Mouse (Mus musculus): ENCODE measurements around the gene Nup85.
"Not testable (repeated sequence)": the region's sequence is repeated elsewhere in the genome, so short reads cannot be mapped to it uniquely, and the experiment has no call there.

The Nup85 gene

DNA sequence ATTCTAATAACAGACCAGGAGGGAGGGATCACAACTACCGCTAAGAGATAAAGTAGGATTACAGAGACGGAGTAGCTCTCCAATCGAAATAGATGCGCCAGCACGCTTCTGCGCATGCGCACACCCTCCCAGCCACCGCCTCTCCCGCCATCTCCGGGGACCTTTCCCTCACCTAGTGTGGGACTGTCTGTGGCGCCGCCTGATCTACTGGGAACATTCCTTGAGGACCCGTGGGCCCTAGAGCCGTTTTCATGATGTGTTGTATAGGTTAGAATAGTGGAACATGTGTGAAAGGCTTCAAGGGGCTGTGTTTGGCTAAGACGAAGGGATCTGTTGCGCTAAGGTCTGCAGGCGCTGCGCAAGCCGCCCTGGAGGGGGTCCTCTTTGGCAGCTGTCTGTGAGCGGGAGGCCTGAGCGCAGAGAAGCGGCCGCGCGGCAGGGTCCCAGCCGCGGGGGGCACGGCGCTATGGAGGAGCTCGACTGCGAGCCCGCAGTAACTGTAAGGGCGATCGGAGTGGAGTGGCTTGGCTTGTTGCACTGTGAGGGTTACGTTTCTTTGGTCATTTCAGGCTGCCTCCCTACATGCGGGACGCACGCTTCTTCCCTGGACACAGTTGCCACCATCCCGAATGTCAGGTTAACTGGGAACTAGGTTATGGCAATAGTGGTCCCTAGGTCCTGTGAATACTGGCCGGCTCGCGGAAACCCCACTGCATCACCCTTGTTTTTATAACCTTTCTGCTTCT lies at the start of gene Nup85:
Gene Nup85, plus strand, starts transcription at position 371 of the 746 bp plus-strand sequence.
- DNase-seq (ENCODE audit: low spot score in 2 of 2) = peak; percentile 92 to 94

DNA sequence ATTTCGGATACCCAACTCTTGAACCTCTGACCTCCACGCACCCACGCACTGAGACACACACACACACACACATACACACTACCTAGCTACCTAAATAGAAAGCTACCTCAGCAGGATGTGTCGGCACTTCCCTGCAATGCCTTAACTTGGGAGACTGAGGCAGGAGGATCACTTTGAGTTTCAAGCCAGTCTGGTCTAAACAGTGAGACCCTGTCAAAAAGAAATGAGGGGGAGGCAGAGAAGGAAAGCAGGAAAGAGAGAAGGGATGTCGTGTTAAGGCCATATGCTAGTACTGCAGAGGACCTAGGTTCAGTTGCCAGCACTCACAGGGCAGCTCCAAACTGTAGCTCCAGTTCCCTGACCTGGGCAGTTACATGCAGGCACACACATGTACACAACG lies 49.2 kb upstream of the Nup85 start:
- DNase-seq (ENCODE audit: low spot score in 2 of 2) = no peak

DNA sequence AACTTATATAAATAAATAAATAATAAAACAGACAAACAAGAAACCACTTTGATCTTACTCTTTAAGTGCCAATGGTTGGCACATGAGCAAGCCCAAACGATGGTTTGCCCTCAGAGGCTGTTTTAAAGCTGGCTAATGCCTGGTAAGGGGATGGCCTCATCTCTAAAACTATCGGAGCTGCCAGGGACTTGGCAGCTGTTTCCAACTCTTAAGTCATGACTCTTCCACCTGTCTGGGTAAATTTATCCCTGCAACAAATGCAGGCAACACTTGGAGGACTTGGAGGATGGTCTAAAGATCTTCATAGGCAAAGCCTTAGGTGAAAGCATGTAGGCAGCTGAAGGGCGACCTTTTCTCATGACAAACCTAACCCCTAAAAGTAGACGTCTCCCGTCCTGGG lies 47.3 kb upstream of the Nup85 start:
- no peak for DNase-seq (ENCODE audit: low spot score in 2 of 2)

DNA sequence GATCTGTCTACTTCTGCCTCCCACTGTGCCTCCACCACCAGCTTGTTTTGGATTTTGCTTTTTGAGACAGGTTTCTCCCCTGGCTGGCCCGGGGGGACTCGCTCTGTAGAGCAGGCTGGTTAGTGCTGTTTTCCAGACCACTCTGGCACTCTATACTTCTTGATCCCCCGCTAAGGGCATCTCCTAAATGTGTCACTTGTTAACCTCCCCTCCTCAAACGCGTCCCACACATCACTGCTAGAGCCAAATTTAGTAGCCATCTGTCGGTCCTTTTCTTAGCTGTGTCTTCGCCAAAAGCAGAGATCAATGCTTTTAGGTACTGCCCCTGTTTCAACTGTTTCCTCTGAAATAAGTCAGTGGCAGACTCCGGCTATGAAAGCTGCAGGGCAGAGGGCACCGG lies 45.5 kb upstream of the Nup85 start:
- DNase-seq (ENCODE audit: low spot score in 2 of 2) = no peak

DNA sequence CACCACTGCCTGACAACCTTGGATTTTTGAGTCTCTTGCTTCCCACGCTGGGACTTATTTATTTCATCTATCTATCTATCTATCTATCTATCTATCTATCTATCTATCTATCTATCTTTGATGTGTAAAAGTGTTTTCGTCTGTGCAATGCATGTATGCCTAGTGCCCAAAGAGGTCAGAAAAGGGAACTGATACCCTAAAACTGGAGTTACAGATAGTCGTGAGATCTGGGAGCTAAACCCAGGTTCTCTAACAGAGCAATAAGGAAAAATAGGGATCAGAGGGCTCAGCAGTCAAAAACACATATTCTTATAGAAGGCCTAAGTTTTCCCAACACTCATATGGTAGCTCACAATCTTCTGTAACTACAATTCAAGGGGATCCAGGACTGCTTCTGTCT lies 44.7 kb upstream of the Nup85 start:
- DNase-seq (ENCODE audit: low spot score in 2 of 2) = no peak

DNA sequence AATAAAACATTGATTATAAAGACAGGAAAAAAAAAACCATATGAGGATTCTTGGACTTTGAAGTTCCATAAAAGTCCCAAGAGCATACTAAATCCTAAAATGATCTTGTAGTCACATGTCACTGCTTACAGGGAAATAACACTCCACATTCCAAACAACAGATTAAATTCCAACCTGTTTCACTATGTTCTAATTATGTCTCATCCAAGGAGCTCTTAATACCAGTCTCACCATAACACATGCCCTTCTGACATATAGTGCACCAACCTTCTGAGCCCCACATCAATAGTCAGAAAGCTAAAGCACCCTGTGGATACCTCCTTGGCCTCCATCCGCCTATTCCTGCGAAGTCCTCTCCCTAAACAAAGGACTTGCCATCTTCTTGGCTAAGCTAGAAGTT lies 44.0 kb upstream of the Nup85 start:
- DNase-seq (ENCODE audit: low spot score in 2 of 2) = no peak

DNA sequence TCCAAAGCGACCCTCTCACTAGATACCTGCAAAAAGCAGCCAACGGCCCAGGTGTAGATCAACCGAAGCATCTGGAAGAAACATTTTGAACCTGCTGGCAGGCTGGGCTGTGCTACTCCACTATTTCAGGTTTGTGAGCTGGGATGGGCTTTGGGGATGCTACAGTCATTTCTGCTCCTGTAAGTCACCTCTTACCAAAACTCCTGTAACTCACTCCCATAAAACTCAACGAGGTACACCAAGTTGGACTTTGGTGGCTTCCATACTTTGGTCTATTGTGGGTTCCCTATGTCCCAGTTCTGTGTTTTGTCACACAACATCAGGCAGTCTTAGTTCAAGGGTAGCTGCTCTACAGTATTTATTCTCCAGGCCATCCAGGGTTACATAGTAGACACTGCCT lies 43.2 kb upstream of the Nup85 start:
- no peak for DNase-seq (ENCODE audit: low spot score in 2 of 2)

DNA sequence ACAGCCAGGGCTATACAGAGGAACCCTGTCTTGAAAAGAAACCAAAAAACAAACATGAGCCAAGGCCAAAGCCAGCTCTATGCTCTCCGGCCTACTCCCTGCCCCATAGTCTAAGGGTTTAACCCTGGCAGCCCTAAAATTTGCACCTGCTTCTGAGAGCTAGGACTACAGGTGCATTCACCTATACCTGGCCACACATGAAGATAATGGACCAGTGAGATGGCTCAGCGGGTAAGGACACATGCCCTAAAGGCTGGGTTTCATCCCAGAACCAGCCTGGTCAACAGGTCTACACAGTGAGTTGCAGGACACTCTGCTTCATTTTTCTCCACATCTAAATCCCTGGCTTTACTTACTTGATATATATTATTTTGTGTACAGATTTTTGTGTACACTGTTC lies 42.0 kb upstream of the Nup85 start:
- DNase-seq (ENCODE audit: low spot score in 2 of 2) = no peak

DNA sequence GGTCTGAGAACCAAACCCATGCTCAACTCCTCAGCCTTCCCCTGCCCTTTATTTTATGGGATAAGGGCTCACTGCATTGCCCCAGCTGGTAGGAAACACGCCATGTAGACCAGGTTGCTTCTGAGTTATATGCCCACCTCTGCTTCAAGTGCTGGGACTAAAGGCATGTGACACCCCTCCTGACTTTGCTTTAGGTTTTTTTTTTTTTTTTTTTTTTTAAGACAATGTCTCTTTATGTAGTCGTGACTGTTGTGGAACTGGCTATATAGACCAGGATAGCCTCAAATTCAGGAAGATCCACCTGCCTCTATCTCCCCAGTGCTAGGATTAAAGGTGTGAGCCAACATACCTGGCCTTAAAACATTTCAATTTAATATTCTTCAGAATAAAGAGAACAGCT lies 41.5 kb upstream of the Nup85 start:
- no peak for DNase-seq (ENCODE audit: low spot score in 2 of 2)

DNA sequence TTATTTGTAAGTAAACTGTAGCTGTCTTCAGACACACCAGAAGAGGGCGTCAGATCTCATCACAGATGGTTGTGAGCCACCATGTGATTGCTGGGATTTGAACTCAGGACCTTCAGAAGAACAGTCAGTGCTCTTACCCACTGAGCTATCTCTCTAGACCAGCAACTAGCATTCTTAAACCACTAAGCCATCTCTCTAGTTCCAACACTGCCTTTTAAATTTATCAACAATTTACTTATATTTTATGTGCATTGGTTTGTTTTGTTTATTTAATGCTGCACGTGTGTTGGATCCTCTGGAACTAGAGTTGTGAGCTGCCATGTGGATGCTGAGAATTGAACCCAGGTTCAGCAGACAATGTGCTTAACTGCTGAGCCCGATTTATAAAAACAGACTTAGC lies 37.8 kb upstream of the Nup85 start:
- DNase-seq (ENCODE audit: low spot score in 2 of 2) = not testable (repeated sequence)

DNA sequence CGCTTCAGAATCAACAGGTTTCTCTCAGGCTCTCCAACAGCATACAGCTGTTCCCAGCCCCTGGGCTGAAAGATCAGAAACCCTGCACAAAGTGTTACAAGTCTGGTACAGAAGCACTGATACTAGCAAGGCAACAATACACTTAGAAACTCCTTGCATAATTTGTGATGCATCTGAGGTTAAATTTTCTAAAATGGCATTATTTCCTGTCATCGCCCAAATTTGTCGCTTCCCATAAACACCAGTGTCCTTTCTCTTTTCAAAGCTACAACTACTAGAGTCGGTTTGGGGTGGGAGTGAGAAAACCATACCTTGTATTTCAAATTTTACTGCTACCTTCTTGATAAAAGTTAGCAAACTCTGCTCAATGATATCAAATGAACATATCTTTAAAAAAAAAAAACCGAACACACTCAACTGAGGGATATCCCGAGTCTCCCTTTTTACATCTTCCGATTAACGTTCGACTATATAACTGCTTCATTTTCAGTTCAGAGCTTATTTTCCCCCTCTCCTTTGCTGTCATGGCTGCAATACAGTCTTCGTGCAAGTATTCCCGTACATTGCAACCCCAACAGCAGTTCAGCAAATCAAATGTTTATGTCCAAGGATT lies 29.4 kb upstream of the Nup85 start:
- DNase-seq (ENCODE audit: low spot score in 2 of 2) = no peak

DNA sequence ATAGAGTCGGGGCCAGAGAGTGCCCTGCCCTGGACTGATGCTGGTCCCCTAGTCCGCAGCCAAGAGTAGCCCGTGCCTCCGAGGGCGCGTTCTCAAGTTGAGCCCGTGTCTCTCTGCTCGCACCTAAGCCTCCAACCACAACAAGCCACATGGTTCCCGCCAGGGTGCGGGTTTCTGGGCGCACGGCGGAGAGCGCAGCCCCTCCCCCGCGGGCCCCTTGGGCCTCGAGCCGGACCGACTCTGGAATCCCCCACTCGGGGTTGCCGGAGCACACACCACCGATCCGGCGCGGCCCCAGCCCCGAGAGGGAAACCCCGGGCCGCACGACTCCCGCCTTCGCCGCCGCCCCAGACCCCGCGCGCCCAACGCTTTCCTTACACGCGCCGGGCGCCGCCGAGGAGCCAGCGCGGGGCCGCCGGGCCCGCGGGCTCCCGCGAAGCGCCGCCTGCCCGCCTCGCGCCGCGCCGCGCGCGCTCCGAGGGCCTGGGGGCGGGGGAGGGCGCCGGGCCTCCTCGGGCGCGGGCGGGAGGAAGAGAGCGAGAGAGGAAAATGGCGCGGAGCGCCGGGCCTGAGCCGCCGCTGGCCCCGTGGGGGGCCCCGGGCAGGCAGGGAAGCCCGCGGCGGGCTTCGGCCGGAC lies 28.7 kb upstream of the Nup85 start:
- DNase-seq (ENCODE audit: low spot score in 2 of 2) = peak; percentile 40 to 59

DNA sequence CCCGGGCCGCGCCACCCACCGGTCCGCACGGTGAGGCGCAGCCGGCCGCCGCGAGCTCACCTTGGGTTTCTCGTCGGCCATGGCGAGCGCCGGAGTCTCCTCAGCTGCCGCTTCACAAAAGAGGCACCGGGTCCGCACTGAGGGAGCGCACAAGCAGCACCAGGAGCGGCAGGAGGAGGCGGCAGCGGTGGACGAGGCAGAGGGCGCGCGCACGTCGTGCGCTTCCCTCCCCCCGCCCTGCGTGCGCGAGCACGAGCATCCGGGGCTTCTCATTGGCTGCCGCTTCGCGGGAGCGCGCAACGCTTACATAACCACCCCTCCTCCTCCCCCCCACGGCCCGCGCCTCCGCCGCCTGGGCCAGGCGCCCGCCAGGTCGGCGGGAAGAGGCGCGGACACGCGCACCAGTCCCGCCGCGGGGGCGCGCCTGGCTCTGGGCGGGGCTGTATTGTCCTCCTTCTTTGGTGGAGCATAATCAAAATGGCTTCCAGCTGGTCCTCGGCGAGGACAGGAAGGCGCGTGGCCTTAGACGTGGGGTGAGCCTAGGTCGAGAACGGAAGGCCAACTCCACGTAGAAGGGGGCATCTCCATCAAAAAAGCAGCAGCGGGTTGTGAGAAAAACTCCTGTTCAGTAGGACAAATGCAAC lies 28.1 kb upstream of the Nup85 start, which contains the start of gene Sumo2:
Gene Sumo2, minus strand, starts transcription at position 239 of the 644 bp plus-strand sequence.
- peak; percentile 97 for DNase-seq (ENCODE audit: low spot score in 2 of 2)

DNA sequence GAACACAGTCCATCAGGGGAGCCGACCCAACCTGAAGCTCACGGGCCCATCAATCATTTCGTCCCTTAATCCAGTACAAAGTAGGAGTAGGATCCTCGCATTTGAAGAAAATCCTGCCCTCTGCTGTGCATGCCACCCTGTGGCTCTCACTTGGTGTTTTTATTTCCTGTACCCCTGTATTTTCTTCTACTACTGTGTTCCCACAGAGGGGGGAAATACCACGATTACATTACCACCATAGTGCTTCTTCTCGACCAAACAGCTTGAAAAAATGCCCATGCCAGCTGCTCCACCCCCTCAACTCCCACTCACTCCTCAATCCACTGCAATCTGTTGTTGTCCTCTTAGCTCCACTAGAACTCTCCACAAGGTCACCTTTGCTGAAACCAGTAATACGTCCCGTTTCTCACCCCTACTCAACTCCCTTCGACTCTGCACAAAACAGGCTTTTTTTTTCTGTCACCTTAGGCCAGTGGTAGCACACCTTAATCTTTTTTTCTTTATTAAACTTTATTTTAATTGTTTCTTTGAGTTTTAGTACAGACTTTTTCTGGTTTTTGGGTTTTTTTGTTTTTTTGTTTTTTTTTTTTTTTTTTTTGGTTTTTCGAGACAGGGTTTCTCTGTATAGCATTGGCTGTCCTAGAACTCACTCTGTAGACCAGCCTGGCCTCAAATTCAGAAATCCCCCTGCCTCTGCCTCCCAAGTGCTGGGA lies 27.2 kb upstream of the Nup85 start:
- DNase-seq (ENCODE audit: low spot score in 2 of 2) = no peak

DNA sequence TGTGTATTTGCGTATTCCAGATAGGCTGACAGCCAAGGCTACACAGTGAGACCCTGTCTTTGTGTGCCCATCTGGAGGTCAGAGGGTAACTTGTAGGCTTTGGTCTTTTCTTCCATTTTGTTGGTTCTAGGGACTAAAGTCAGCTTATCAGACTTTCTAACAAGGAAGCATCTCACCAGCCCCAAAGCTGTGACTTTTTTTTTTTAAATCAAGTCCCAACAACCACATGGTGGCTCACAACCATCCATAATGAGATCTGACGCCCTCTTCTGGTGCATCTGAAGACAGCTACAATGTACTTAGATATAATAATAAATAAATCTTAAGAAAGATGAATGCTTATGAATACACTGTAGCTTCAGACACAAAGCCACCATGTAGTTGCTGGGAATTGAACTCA lies 26.2 kb upstream of the Nup85 start:
- DNase-seq (ENCODE audit: low spot score in 2 of 2) = no peak

DNA sequence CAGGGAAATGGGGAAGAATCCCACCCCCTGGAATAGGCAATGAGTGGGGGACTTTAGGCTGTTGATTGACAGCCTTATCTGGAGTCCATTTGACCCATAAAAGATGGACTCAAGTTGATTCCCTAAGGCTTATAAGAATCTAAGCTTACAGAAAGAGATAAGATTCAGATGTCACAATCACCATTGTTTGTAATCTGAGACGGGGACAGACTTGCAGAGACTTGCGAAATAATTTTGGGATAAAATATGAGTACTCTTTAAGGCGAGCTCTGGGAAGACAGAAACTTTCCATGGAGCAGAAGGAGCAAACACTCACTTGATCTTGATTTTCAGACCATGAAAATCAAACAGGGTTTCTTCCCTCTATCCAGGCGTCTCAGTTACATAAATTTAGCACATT lies 20.7 kb upstream of the Nup85 start:
- DNase-seq (ENCODE audit: low spot score in 2 of 2) = no peak

DNA sequence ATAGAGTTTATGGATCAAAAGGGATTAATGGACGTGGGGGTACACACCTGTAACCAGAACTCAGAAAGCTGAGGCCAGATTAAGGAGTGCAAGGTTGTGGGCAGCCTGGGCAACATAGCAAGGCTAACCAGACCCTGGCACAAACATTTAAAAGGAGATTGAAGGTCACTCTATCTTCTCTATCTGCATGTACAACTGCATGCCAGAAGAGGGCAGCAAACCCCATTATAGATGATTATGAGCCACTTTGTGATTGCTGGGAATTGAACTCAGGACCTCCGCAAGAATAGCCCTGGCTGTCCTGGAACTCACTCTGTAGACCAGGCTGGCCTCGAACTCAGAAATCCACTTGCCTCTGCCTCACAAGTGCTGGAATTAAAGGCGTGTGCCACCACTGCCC lies 11.5 kb upstream of the Nup85 start:
- DNase-seq (ENCODE audit: low spot score in 2 of 2) = no peak

DNA sequence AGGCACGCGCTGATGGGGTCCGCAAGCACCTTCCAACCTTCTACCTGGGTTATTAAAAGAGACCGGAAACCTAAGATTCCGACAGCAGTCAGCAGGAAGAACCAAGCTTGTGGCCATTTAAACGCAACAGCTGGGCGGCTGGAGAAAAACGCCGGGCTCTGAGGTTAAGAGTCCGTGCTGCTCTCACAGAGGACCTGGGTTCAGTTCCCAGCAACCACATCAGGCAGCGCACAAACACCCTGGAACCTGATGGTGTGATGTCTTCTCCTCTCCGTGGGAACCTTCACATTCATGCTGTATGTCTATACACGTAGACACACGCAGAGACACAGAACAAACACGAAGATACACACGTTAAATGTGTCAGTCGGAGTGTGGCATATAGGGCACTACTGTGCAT lies 8.5 kb upstream of the Nup85 start:
- DNase-seq (ENCODE audit: low spot score in 2 of 2) = no peak

DNA sequence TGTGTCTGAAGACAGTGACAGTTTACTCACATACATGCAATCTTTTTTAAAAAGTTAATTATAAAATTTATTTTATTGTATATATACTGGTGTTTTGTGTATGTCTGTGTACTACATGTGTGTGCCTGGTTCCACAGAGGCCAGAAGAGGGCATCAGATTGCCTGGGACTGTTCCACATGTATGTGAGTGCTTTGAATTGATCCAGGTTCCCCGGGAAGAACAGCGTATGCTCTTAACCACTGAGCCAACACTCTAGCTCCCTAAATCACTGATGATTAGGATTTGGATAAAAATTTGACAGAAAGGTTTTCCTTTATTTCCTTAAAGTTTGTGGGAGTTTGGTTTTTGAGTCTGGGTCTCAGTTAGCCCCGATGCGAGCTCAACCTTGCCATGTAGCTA lies 828 bp upstream of the Nup85 start:
- DNase-seq (ENCODE audit: low spot score in 2 of 2) = no peak

DNA sequence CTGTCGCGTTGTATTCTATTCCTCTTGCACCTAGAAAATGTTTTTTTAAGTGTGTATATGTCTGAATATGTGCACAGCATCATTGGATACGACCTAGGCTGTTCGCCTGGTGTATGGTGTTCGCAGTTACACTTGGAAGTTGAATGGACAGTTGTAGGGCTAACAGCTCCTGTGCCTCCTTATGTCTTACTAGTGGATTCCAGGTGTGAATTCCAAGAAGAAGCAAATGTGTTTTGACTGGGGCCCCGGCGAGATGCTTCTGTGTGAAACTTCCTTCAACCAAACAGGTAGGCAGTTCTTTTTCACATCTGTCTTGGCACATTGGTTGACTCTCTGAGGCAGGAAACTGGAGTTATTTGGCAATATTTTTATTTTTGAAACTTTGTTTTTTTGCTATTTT lies 727 bp downstream of the Nup85 start:
- DNase-seq (ENCODE audit: low spot score in 2 of 2) = no peak

DNA sequence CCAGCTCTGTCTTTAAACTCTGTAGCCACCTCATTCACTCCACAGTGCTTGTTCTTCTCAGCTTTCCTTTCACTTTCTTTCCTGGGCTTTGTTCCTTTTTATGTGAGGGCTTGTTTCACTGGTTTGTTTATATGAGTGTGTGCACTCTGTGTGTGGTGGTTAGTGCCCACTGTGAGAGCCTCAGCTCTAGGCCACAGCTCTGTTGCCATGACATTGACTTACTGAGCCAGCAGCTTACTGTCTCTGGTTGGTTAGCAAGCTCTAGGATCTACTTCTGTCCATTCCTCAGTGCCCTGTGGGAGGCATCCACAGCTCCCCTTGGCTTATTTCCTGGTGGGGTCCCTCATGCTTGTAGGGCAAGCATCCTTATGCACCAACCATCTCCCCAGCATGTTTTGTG lies 14.8 kb downstream of the Nup85 start:
- DNase-seq (ENCODE audit: low spot score in 2 of 2) = no peak
